Mouse (Mus musculus) liver, embryonic 11.5 days (tissue): ENCODE results near the gene Rps27. TPM values are rescaled to one million over a fixed set of nuclear protein-coding genes. Genes with fewer than 3 reads are reported as not detected.
"Not testable (repeated sequence)": the region's sequence is repeated elsewhere in the genome, so short reads cannot be mapped to it uniquely, and the experiment has no call there.

ENCODE experiments used
- ATAC-seq: fragments of 200-750 bp; cut with Nextera tagmentation; replicated peaks from 2 replicates; pipeline ENCODE4 v1.8.0; 2017; ENCODE audit warnings: moderate number of reproducible peaks, mild to moderate bottlenecking, moderate TSS enrichment, moderate library complexity; ENCODE audit not compliant: low FRiP score
- DNase-seq: peaks from one replicate; pipeline ENCODE4 v3.0.0-alpha.2; 2017; ENCODE audit warnings: low spot score
- H3K27ac ChIP-seq: fragments of 300-500 bp; sonication (generic); 2 replicates; pipeline ENCODE4 v1.5.1; 2014; ENCODE audit warnings: mild to moderate bottlenecking, low read depth, low read length, control low read depth
- H3K27me3 ChIP-seq: fragments of 300-500 bp; sonication (generic); replicated peaks from 2 replicates; pipeline ENCODE4 v1.6.1; 2014; ENCODE audit warnings: low read length, mixed read lengths; ENCODE audit not compliant: control insufficient read depth, insufficient read depth
- H3K36me3 ChIP-seq: fragments of 300-500 bp; sonication (generic); 2 replicates; pipeline ENCODE4 v1.6.1; 2014; ENCODE audit warnings: mild to moderate bottlenecking, low read length, moderate library complexity, mixed read lengths; ENCODE audit not compliant: control insufficient read depth, insufficient read depth
- H3K4me1 ChIP-seq: fragments of 300-500 bp; sonication (generic); replicated peaks from 2 replicates; pipeline ENCODE4 v1.6.1; 2014; ENCODE audit warnings: low read length, mixed read lengths; ENCODE audit not compliant: control insufficient read depth, insufficient read depth
- H3K4me2 ChIP-seq: fragments of 300-500 bp; sonication (generic); 2 replicates; pipeline ENCODE4 v1.6.1; 2014; ENCODE audit warnings: mild to moderate bottlenecking, control low read depth, moderate library complexity
- H3K4me3 ChIP-seq: fragments of 300-500 bp; sonication (generic); 2 replicates; pipeline ENCODE4 v1.5.1; 2014; ENCODE audit warnings: low read depth, low read length, control low read depth
- H3K9ac ChIP-seq: fragments of 300-500 bp; sonication (generic); 2 replicates; pipeline ENCODE4 v1.6.1; 2014; ENCODE audit warnings: low read depth, low read length, control low read depth
- H3K9me3 ChIP-seq: fragments of 300-500 bp; sonication (generic); 2 replicates; pipeline ENCODE4 v1.6.1; 2016; ENCODE audit warnings: low read length, inconsistent platforms, mixed read lengths; ENCODE audit not compliant: control insufficient read depth
- WGBS: fragments of 180-500 bp; shearing (Covaris S2); extraction: QIAGEN DNeasy Blood & Tissue Kit; methylation state at CpG from one replicate; pipeline ENCODE4 v1.1.7; 2014; 5-methylcytosine and 5-hydroxymethylcytosine counted together
- polyA plus RNA-seq: library from polyadenylated mRNA; unstranded; fragments of >200 nt; fragmentation: Nextera tagmentation; extraction: Ambion mirVana; gene quantifications from 2 replicates; pipeline ENCODE4 v1.2.1, GENCODE M21; 2014

The Rps27 gene
- 1,394 and 1,458 TPM in 2 replicates for polyA plus RNA-seq

- peaks cover 31% of the 10 kb centered on the region for H3K36me3 ChIP-seq
- peak within 1 kb of the TSS; percentile 86 for H3K27ac ChIP-seq
- H3K4me3 ChIP-seq, result peak within 1 kb of the TSS; percentile 82
- H3K4me2 ChIP-seq, result peak within 1 kb of the TSS; percentile 82
- peak within 1 kb of the TSS; percentile 94 for H3K9ac ChIP-seq
- no peaks in the 10 kb centered on the region for H3K9me3 ChIP-seq
- peak; percentile 91 for ATAC-seq
- H3K4me1 ChIP-seq, result peaks cover 13% of the 10 kb centered on the region
- DNase-seq, result peak; percentile 92
- under 1% methylated on average over 42 of the region's 42 CpGs for WGBS
- no peaks in the 10 kb centered on the region for H3K27me3 ChIP-seq
Observed at GRCm38 (mm10) chr3:90213377-90213866, at the start of gene Rps27, which contains the start of gene Rab13. TSS of gene Rps27 (minus strand) at chr3:90213651. TSS of gene Rab13 (plus strand) at chr3:90213695.

GRCm38 (mm10) chr3:90258521-90258920, 45.1 kb upstream of the Rps27 start:
- Histone ChIP-seq H3K4me2 (no peak overlapping the region), H3K36me3 (peaks cover 24% of the 10 kb centered on the region), H3K27ac (no peak overlapping the region), H3K9ac (no peak overlapping the region), H3K4me3 (no peak overlapping the region), H3K9me3 (no peaks in the 10 kb centered on the region), H3K4me1 (peaks cover 12% of the 10 kb centered on the region), H3K27me3 (no peaks in the 10 kb centered on the region)
- ATAC-seq (no peak), DNase-seq (no peak)
- 86% methylated on average over 4 of the region's 4 CpGs for WGBS

- Histone ChIP-seq H3K4me2 (no peak overlapping the region), H3K27me3 (no peaks in the 10 kb centered on the region), H3K9ac (no peak overlapping the region), H3K36me3 (peaks cover 18% of the 10 kb centered on the region), H3K4me3 (no peak overlapping the region), H3K27ac (no peak overlapping the region), H3K4me1 (peaks cover 12% of the 10 kb centered on the region), H3K9me3 (no peaks in the 10 kb centered on the region)
- no peak for ATAC-seq
- DNase-seq, result no peak
- 90% methylated on average over 19 of the region's 19 CpGs for WGBS
Observed at GRCm38 (mm10) chr3:90256731-90257530, 43.5 kb upstream of the Rps27 start.

GRCm38 (mm10) chr3:90255784-90256353, 42.4 kb upstream of the Rps27 start:
- Histone ChIP-seq H3K27me3 (no peaks in the 10 kb centered on the region), H3K4me3 (no peak overlapping the region; the same call in 1 of the 2 replicates), H3K9me3 (no peaks in the 10 kb centered on the region), H3K9ac (no peak overlapping the region), H3K36me3 (peaks cover 18% of the 10 kb centered on the region), H3K4me2 (peak overlapping the region; percentile 77; the same call in 1 of the 2 replicates), H3K27ac (no peak overlapping the region), H3K4me1 (peaks cover 12% of the 10 kb centered on the region)
- WGBS, result 94% methylated on average over 14 of the region's 14 CpGs
- DNase-seq (no peak), ATAC-seq (no peak)

- ATAC-seq, result no peak
- Histone ChIP-seq H3K4me2 (peak overlapping the region; percentile 77), H3K9me3 (no peaks in the 10 kb centered on the region), H3K4me3 (peak overlapping the region; percentile 96), H3K27ac (no peak overlapping the region), H3K27me3 (no peaks in the 10 kb centered on the region), H3K36me3 (peaks cover 18% of the 10 kb centered on the region), H3K4me1 (peaks cover 12% of the 10 kb centered on the region), H3K9ac (peak overlapping the region; percentile 90)
- no peak for DNase-seq
- 16% methylated on average over 2 of the region's 2 CpGs for WGBS
Observed at GRCm38 (mm10) chr3:90255194-90255565, 41.7 kb upstream of the Rps27 start.

GRCm38 (mm10) chr3:90254419-90255193, 41.2 kb upstream of the Rps27 start:
- H3K36me3 ChIP-seq, result peaks cover 14% of the 10 kb centered on the region
- peak overlapping the region; percentile 90 for H3K9ac ChIP-seq
- peak overlapping the region; percentile 96 for H3K4me3 ChIP-seq
- H3K4me2 ChIP-seq, result peak overlapping the region; percentile 77
- no peaks in the 10 kb centered on the region for H3K27me3 ChIP-seq
- DNase-seq, result peak; percentile 58
- no peaks in the 10 kb centered on the region for H3K9me3 ChIP-seq
- ATAC-seq, result peak; percentile 73
- WGBS, result under 1% methylated on average over 41 of the region's 41 CpGs
- peaks cover 13% of the 10 kb centered on the region for H3K4me1 ChIP-seq
- H3K27ac ChIP-seq, result peak overlapping the region; percentile 74

GRCm38 (mm10) chr3:90253653-90254418, 40.4 kb upstream of the Rps27 start, which contains the start of gene Crtc2:
TSS of gene Crtc2 (plus strand) at chr3:90254163.
- peaks cover 19% of the 10 kb centered on the region for H3K4me1 ChIP-seq
- WGBS, result 2% methylated on average over 40 of the region's 40 CpGs
- peaks cover 12% of the 10 kb centered on the region for H3K36me3 ChIP-seq
- peak within 1 kb of the TSS; percentile 74 for H3K27ac ChIP-seq
- peak within 1 kb of the TSS; percentile 96 for H3K4me3 ChIP-seq
- H3K27me3 ChIP-seq, result no peaks in the 10 kb centered on the region
- H3K4me2 ChIP-seq, result peak within 1 kb of the TSS; percentile 77
- H3K9me3 ChIP-seq, result no peaks in the 10 kb centered on the region
- H3K9ac ChIP-seq, result peak within 1 kb of the TSS; percentile 90
- peak; percentile 99 for ATAC-seq
- DNase-seq, result peak; percentile 89

GRCm38 (mm10) chr3:90253174-90253573, 39.7 kb upstream of the Rps27 start:
- H3K27ac ChIP-seq, H3K4me2 ChIP-seq, H3K27me3 ChIP-seq, DNase-seq, H3K9ac ChIP-seq, H3K4me3 ChIP-seq, H3K9me3 ChIP-seq, ATAC-seq: not testable (repeated sequence)
- peaks cover 12% of the 10 kb centered on the region for H3K36me3 ChIP-seq
- H3K4me1 ChIP-seq, result peaks cover 21% of the 10 kb centered on the region
- WGBS, result 71% methylated on average over 1 of the region's 1 CpGs
